Comparison of ENCODE assay signal across 1 mouse cellular context in genomic region chr12:102719552-102720315, GRCm38 (mm10).
TF ChIP-seq lines count a peak whose summit lies in the region.

No protein-coding gene starts in this region.

TF ChIP-seq in MEL, 35 proteins besides CTCF, POLR2A, EP300 and RAD21:
- no peak for TF ChIP-seq RCOR1 (IDR thresholded peaks at IDR 0.05; ENCODE audit: low read depth, low read length)
- no peak for TF ChIP-seq ZKSCAN1 (IDR thresholded peaks at IDR 0.05; ENCODE audit: low read depth, low read length)
- peak; percentile 43; the same call in 1 of the 2 replicates for TF ChIP-seq BHLHE40 (IDR thresholded peaks at IDR 0.05; ENCODE audit: borderline replicate concordance, low read depth, low read length)
- TF ChIP-seq ELF1 (IDR thresholded peaks at IDR 0.05; ENCODE audit: low read depth, low read length) = no peak
- TF ChIP-seq MAFK (IDR thresholded peaks at IDR 0.05; ENCODE audit: borderline replicate concordance, low read depth, low read length) = no peak
- no peak for TF ChIP-seq MAX (IDR thresholded peaks at IDR 0.05; ENCODE audit: low read length)
- peak; percentile 85 for TF ChIP-seq ZC3H11A (IDR thresholded peaks at IDR 0.05; ENCODE audit: low read depth, low read length)
- TF ChIP-seq CHD1 (IDR thresholded peaks at IDR 0.05; ENCODE audit: low read depth, low read length) = no peak
- no peak for TF ChIP-seq TAL1 (IDR thresholded peaks at IDR 0.05; ENCODE audit: low read length)
- peak; percentile 82 for TF ChIP-seq SMC3 (IDR thresholded peaks at IDR 0.05; ENCODE audit: low read depth, low read length)
- TF ChIP-seq ETS1 (IDR thresholded peaks at IDR 0.05; ENCODE audit: low read depth, low read length) = no peak
- peak; percentile 30; the same call in 1 of the 2 replicates for TF ChIP-seq SIN3A (IDR thresholded peaks at IDR 0.05; ENCODE audit: low read length)
- no peak for TF ChIP-seq UBTF (IDR thresholded peaks at IDR 0.05; ENCODE audit: borderline replicate concordance, insufficient read depth, low read depth, low read length)
